Mouse (Mus musculus): Measurements from ENCODE around the gene Fau. TPM values are rescaled to one million over a fixed set of nuclear protein-coding genes. Genes with fewer than 3 reads are reported as not detected.
"Not testable (repeated sequence)": the region's sequence is repeated elsewhere in the genome, so short reads cannot be mapped to it uniquely, and the experiment has no call there.

The Fau gene
- polyA plus RNA-seq, 1 experiment from 2014 or later: 831 TPM

DNA sequence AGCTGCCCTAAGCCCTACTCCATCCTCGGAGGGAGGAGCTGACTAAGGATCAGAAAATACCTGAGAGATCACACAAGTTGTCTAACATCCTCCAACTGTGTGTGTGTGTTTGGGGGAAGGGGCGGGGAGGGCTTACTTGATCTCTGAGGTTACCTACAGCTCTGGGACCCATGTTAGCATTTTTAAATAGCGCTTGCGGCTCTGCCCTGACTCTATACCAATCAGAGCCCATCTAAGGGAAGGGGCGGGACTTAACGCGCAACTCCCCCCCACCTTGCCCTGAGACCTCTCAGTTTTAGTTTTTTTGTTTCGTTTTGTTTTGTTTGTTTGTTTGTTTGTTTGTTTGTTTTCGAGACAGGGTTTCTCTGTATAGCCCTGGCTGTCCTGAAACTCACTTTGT, 28.2 kb upstream of the Fau start:
- 83% methylated on average over 9 of the region's 9 CpGs for WGBS

DNA sequence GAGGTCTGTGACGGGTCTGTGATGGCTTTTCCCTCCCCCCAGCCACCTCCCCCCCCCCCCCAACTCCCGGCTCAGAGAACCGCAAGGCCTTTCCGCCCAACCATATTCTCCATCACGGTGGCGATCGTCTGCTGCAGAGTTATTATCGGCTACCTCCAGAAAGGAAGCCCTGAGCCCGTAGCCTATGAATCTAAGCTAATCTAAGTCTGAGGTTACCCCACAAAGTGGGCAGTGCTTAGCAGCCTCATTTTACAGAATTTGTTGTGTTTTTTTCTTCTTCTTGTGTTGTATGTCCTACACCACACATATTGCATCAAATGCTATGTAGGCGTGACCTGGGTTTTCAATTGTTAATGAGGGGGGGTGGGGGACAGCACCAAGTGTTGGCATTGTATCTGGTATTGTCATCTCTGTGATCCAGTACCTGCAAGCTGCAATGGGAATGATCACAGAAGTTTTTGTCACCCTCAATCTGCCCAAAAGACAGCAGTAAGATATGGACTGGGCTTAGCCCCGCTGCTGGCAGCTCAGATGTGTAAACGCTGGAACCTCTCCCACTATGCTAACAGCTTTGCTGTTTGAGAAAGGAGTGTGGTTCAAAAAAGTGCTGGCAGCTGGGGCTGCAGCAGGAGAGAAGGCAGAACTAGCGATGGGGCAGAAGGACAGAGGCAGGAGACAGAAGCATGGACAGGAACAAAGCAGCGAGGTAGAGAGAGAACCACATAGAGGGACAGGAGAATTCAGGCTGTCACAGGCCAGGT, 26.9 kb upstream of the Fau start:
- DNase-seq (ENCODE audit: low spot score): no peak
- H3K27ac ChIP-seq (replicated peaks): no peak overlapping the region
- H3K4me3 ChIP-seq: no peak overlapping the region
- H3K36me3 ChIP-seq (replicated peaks): no peaks in the 10 kb centered on the region
- H3K9me3 ChIP-seq: no peaks in the 10 kb centered on the region
- WGBS: 78% methylated on average over 14 of the region's 14 CpGs
- H3K4me1 ChIP-seq: no peaks in the 10 kb centered on the region
- H3K27me3 ChIP-seq (replicated peaks; ENCODE audit: low read depth, poor library complexity, severe bottlenecking): no peaks in the 10 kb centered on the region

More for the DNA sequence above, 28.2 kb upstream of the Fau start:
- H3K9me3 ChIP-seq: no peaks in the 10 kb centered on the region
- no peak for DNase-seq (ENCODE audit: low spot score)
- H3K27ac ChIP-seq (replicated peaks): no peak overlapping the region
- H3K27me3 ChIP-seq (replicated peaks; ENCODE audit: low read depth, poor library complexity, severe bottlenecking): no peaks in the 10 kb centered on the region
- no peaks in the 10 kb centered on the region for H3K4me1 ChIP-seq
- no peak overlapping the region for H3K4me3 ChIP-seq
- H3K36me3 ChIP-seq (replicated peaks): no peaks in the 10 kb centered on the region

DNA sequence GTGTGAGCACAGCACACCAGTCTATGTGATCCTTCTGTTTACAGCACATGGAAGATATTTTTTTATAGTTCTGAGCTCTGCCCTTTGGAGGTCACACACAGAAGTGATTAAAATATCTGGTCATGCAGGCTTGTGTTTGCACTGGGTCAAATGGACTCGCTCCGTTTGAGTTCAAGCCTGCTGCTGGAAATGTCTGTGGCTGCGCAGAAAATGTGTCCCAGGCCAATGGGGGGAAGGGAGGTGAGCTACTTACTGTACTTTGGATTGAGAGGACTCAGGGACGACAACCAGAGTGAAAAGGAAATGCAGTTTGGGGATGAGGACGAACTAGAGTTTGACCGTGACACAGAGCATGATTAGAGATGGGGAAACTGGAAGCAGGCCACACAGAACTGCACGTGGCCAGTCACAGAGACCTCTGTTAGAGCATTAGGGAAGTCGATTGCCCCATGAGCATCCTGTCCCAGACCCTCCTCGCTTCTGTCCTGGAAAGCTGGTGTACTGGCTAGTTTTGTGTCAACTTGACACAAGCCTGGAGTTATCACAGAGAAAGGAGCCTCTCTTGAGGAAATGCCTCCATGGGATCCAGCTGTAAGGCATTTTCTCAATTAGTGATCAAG, 21.6 kb upstream of the Fau start:
- 69% methylated on average over 9 of the region's 9 CpGs for WGBS
- Histone ChIP-seq H3K36me3 (replicated peaks) (no peaks in the 10 kb centered on the region), H3K4me1 (peaks cover 5% of the 10 kb centered on the region), H3K27ac (replicated peaks) (no peak overlapping the region; the same call in 1 of the 2 replicates), H3K4me3 (no peak overlapping the region), H3K9me3 (no peaks in the 10 kb centered on the region), H3K27me3 (replicated peaks; ENCODE audit: low read depth, poor library complexity, severe bottlenecking) (no peaks in the 10 kb centered on the region)
- no peak for DNase-seq (ENCODE audit: low spot score)

DNA sequence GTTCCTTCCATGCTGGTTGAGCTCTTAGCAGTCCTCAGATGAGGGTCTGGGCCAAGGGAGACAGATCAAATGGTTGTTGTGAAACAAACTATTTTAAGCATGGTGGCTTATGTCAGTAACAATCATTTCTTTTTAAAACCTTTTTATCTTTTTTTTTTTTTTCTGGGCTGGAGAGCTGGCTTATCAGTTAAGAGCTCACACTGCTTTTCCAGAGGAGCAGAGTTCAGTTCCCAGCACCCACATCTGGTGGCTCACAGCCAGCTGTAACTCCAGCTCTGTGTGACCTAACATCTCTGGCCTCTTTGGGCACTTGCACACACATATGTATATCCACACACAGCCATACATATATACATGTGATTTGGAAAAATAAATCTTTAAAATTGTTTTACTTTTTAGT, 19.9 kb upstream of the Fau start:
- Histone ChIP-seq H3K27ac (replicated peaks) (no peak overlapping the region), H3K9me3 (no peaks in the 10 kb centered on the region), H3K4me1 (peaks cover 5% of the 10 kb centered on the region), H3K4me3 (no peak overlapping the region), H3K27me3 (replicated peaks; ENCODE audit: low read depth, poor library complexity, severe bottlenecking) (no peaks in the 10 kb centered on the region), H3K36me3 (replicated peaks) (no peaks in the 10 kb centered on the region)
- DNase-seq (ENCODE audit: low spot score): no peak

DNA sequence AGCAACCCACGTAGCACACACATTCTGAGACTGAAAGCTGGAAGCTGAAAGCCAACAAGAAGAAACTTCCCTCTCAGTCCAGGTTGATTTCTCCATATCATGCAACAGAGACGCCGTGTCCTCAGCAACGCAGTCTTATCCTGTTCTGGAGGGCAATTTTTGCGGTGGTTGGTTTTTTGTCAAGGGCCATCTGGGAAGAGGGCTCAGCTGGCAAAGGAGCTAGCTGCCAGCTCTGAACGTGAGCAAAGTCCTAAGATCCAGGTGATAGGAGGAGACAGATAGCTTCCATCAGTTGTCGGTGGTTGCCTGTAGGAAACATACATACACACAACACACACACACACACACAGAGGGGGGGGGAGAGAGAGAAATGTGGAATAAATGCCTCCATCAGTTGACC, 19.3 kb upstream of the Fau start:
- H3K9me3 ChIP-seq: no peaks in the 10 kb centered on the region
- H3K4me3 ChIP-seq: no peak overlapping the region
- peaks cover 5% of the 10 kb centered on the region for H3K4me1 ChIP-seq
- no peaks in the 10 kb centered on the region for H3K27me3 ChIP-seq (replicated peaks; ENCODE audit: low read depth, poor library complexity, severe bottlenecking)
- no peak for DNase-seq (ENCODE audit: low spot score)
- H3K27ac ChIP-seq (replicated peaks): no peak overlapping the region
- no peaks in the 10 kb centered on the region for H3K36me3 ChIP-seq (replicated peaks)
- whole genome bisulfite sequencing: 87% methylated on average over 7 of the region's 7 CpGs

DNA sequence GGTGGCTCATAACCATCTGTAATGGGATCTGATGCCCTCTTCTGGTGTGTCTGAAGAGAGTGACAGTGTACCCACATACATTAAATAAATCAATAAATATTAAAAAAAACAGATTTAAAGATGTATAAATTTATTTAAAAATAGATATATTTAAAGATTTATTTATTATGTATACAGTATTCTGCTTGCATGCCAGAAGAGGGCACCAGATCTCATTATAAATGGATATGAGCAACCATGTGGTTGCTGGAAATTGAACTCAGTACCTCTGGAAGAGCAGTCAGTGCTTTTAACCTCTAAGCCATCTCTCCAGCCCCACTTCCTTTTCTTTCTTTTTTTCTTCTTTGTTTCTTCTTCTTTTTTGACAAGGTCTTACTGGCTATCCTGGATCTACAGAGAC, 17.6 kb upstream of the Fau start:
- H3K4me1 ChIP-seq: peaks cover 6% of the 10 kb centered on the region
- H3K27me3 ChIP-seq (replicated peaks; ENCODE audit: low read depth, poor library complexity, severe bottlenecking): no peaks in the 10 kb centered on the region
- DNase-seq (ENCODE audit: low spot score): no peak
- no peak overlapping the region for H3K4me3 ChIP-seq
- no peaks in the 10 kb centered on the region for H3K9me3 ChIP-seq
- H3K36me3 ChIP-seq (replicated peaks): no peaks in the 10 kb centered on the region
- no peak overlapping the region for H3K27ac ChIP-seq (replicated peaks)

DNA sequence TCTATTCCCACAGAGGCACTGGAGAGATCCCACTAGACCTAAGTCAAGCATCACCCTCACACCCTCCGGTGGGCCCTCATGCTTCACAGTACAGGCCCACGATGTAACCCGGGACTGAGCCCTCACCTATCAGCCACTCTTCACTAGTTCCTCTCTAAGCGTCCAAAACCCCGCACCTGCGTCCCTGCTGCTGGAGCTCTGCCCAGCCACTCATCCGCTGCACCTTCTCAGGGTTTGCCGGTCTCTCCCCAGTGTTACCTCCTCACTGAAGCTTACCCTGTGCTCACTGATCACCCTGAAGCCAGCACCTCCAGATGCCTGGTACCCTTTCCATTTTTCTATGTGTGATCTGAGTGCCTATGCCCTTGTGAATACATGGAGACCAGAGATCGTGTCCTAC, 15.4 kb upstream of the Fau start:
- H3K4me1 ChIP-seq: peaks cover 10% of the 10 kb centered on the region
- H3K27ac ChIP-seq (replicated peaks): 0 out of 2 replicates have a peak overlapping the region, but pooled peaks have one; percentile 4
- DNase-seq (ENCODE audit: low spot score): no peak
- H3K9me3 ChIP-seq: no peaks in the 10 kb centered on the region
- no peaks in the 10 kb centered on the region for H3K36me3 ChIP-seq (replicated peaks)
- H3K27me3 ChIP-seq (replicated peaks; ENCODE audit: low read depth, poor library complexity, severe bottlenecking): no peaks in the 10 kb centered on the region
- H3K4me3 ChIP-seq: no peak overlapping the region; the same call in 1 of the 2 replicates
- 86% methylated on average over 9 of the region's 9 CpGs for WGBS

DNA sequence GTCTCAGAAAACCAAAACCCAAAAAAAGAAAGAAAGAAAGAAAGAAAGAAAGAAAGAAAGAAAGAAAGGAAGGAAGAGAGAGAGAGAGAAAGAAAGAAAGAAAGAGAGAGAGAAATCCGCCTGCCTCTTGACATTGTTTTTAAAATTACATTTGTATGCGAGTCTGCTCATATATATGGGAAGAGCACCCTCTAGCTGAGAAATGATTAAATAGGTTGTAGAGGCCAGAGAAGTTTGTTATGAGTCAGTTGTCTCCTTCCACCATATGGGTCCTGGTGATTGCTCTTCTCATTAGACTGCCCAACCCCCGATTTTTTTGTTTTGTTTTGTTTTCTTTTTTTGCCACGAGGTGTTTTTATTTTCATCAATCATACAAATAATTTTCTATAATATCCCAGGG, 13.5 kb upstream of the Fau start:
- H3K4me1 ChIP-seq: peaks cover 26% of the 10 kb centered on the region
- DNase-seq (ENCODE audit: low spot score); H3K9me3 ChIP-seq; H3K4me3 ChIP-seq; H3K27ac ChIP-seq (replicated peaks); H3K27me3 ChIP-seq (replicated peaks; ENCODE audit: low read depth, poor library complexity, severe bottlenecking): not testable (repeated sequence)
- peaks cover 13% of the 10 kb centered on the region for H3K36me3 ChIP-seq (replicated peaks)
- 80% methylated on average over 4 of the region's 4 CpGs for WGBS

DNA sequence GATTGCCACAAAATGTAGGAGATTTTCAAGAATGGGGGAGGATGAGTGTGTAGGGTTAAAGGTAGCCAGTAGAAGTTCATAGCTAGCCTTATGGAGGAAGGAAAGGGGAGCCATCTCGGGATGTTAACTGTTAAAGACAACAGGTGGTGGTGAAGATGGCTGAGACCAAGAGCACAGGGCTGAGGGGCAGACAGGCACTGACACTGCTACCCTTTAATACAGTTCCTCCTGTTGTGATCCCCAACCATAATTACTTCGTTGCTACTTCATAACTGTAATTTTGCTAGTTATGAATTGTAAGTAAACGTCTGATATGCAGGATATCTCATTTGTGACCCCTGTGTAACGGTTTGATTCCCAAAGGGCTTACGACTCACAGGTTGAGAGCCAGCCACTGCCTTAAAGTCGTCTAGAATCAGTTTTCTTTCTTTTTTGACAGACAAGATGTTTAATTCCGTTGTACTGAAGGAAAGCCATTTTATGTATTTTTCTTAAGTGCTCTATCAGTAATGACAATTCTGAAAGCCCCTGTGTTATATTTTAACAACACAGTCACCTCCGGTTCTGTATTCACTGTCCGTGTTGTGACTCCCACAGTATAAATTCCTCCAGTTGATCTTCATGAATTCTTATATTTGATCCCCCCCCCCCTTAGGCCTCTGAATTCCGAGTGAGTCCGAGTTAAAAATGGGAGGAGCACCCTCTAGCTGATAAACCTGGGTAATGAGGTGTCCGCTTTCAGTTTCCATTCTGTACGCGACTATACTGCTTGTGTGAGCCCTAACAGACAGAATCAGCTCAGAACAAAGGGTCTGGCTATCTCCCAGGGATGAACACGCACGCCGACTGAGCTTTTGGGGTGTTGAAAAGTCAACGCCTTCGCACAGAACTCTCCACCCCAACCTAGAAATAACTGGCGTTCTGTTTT, 12.0 kb upstream of the Fau start:
- 24% methylated on average over 20 of the region's 20 CpGs for WGBS
- H3K27ac ChIP-seq (replicated peaks): peak overlapping the region; percentile 99
- peak overlapping the region; percentile 82 for H3K4me3 ChIP-seq
- H3K4me1 ChIP-seq: peaks cover 26% of the 10 kb centered on the region
- peaks cover 28% of the 10 kb centered on the region for H3K36me3 ChIP-seq (replicated peaks)
- no peaks in the 10 kb centered on the region for H3K9me3 ChIP-seq
- no peak for DNase-seq (ENCODE audit: low spot score)
- H3K27me3 ChIP-seq (replicated peaks; ENCODE audit: low read depth, poor library complexity, severe bottlenecking): no peaks in the 10 kb centered on the region

DNA sequence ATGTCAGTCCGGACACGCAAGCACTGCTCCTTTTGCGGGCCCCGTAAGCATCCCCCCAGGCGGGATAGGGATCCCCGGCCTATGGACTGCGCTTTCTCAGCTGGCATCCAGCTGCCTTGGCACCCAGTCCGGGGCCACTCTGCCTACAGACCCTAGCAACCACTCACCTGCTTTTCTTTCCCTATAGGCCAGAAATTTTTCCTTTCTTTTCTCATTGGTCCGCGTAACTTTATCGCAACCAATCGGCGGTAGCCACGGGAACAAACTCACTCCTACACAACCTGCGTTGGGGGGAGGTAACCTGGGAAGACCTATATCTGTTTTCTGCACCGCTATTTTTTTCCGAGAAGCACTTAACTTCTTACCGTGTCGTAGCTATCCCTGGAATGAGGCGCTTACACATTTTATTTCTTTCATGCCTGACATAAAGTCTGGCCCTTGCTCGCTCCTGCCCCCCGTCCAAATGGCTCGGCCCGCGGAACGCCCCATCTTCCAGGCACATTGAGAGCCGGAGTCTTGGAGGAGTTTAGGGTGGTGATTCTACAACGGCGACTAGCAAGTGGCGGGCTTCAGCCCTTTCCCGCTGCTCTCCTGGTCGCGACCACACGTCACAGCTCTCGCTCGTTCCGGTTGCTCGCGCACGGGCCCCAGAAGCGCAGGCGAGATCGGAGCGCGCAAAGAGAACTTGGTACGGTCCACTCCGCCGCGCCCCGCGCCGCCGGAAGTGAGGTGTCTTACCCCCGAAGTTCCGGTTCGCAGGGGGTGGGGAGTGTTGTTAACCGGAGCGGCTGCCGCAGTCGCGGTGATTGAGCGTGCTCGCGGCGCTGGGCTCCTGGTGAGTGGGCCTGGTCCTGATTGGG, 11.1 kb upstream of the Fau start, which contains the start of gene Syvn1:
Gene Syvn1, plus strand, starts transcription at position 283 of the 860 bp plus-strand sequence.
- no peaks in the 10 kb centered on the region for H3K9me3 ChIP-seq
- peak; percentile 93 for DNase-seq (ENCODE audit: low spot score)
- H3K27me3 ChIP-seq (replicated peaks; ENCODE audit: low read depth, poor library complexity, severe bottlenecking): no peaks in the 10 kb centered on the region
- H3K4me1 ChIP-seq: peaks cover 26% of the 10 kb centered on the region
- H3K36me3 ChIP-seq (replicated peaks): peaks cover 37% of the 10 kb centered on the region
- WGBS: under 1% methylated on average over 65 of the region's 65 CpGs
- peak within 1 kb of the TSS; percentile 82 for H3K4me3 ChIP-seq
- peak within 1 kb of the TSS; percentile 99 for H3K27ac ChIP-seq (replicated peaks)

DNA sequence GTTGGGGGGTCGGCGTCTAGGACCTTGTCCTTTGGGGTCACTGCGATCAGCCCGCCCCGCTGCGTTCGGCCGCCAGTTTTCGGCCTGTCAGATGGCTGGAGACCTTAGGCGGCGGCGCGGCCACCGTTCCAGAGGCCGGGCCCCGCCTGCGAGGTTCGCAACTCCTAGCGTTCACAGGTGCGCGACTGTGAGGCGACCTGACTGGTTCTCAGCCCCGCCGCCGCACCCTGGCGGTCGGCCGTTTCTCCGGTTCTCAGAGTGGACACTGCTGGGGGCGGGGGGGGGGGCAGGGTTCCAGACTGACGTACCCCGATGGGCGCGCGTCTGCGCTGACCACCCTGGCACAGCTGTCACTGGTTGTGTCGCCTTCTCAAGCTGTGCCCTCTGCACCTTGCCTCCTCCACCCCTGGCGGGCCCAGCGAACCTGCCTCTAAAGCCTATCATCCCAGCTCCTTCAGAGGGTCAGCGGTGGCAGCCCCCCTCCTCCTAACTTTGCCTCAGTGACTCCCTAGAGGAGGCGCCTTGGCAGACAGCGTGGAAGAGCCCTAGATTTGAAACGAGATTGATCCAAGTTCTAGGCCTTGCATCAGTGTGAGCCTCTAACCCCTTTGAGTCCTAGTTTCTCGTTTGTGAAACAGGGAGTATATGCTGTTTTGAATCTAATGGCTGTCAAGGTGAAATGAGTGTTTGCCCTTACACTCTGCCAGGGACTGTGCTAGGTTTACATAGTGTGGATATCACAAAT, 10.3 kb upstream of the Fau start:
- Histone ChIP-seq H3K4me3 (peak overlapping the region; percentile 82), H3K4me1 (peaks cover 26% of the 10 kb centered on the region), H3K9me3 (no peaks in the 10 kb centered on the region), H3K27ac (replicated peaks) (peak overlapping the region; percentile 99), H3K36me3 (replicated peaks) (peaks cover 45% of the 10 kb centered on the region), H3K27me3 (replicated peaks; ENCODE audit: low read depth, poor library complexity, severe bottlenecking) (no peaks in the 10 kb centered on the region)
- no peak for DNase-seq (ENCODE audit: low spot score)
- WGBS: 2% methylated on average over 44 of the region's 44 CpGs

Measured in embryonic facial prominence, embryonic 10.5 days (tissue).